Mouse (Mus musculus): ENCODE measurements around the gene Ftl1.
"Not testable (repeated sequence)": the region's sequence is repeated elsewhere in the genome, so short reads cannot be mapped to it uniquely, and the experiment has no call there.

The Ftl1 gene

GRCm38 (mm10) chr7:45475291-45475969 lies 15.7 kb upstream of the Ftl1 start:
- DNase-seq = peak; percentile 78

DNA sequence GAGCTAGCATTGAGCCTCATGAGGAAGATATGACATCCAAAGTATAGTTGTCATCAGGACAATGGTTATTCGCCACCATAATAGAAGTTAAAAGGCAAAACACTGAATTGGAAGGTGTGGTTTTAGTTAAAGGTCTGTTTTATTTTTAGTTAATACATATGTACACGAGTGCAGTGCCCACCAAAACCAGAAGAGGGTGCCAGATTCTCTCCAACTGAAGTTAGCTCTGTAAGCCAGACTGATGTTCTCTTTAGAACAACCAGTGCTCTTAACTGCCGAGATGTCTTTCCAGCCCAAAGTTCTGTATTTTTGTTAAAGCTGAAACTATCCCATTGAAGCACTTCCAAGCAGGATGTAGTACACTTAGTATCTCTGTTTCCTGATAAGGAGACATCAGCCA lies 11.2 kb upstream of the Ftl1 start:
- peak; percentile 86 for DNase-seq

DNA sequence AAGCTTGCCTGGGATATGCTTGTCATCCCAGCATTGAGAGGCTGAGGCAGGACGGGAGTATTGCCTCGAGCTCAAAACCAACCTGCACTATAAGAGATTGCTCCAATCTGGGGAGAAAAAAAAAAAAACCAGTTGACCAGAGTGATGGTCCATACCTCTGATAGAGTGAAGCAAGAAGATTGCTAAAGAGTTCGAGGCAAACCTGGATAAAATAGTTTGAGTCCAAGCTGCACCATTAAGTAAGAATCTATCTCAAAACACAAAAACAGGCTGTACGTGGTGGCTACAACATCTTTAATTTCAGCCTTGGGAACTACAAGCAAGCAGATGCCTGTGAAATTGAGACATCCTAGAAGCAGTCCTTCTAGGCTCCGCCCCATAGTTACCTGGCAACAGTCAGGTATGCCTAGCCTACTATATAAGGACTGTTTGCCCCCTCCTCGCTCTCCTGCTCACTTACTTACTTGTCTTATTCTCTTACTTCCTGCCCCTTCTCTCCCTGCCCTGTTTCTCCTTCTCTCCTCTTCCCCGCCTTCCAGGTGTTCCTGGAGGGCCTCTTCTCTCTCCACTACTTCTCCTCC lies 7.5 kb upstream of the Ftl1 start:
- DNase-seq = no peak

DNA sequence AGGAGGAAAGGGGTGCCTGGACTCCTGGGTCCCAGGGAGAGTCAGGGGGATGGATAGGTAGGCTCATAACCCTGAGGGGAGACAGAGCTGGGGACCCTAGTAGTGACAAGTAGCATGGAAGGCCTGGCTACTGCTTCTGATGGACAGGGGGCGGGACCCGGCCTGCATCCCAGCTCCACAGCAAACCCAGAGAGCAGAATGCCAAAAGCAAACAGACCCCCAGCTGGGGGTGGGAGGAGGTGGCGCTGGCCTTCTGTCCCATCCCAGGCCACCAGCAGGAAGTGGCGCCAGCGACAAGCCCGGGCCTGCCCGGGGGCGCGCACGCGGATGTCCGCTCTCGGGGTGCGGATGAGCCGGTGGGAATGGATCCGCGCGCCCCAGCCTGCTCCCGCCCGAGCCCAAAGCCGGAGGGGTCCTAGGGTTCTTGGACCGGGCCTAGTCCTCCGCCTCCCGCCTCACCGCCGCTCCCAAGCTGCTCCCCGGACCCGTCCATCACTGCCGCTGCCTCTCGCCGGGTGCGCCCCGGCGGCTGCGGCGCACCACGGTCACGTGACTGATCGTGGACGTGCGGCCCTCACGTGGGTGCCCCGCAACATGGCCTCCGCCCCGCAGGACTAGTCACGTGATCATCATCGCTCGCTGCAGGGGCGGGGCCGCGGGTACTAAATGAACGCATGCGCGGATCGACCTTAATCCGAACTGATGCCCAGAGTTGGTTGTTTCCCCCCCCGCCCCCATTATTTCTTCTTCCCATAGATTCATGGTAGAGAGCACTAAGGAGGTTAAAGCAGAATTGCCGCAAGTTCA lies 6.8 kb upstream of the Ftl1 start, which contains the start of gene Bax:
Bax (minus strand) TSS at position 616 of the 807 bp plus-strand sequence.
- peak; percentile 96 for DNase-seq

GRCm38 (mm10) chr7:45465549-45465948 lies 5.9 kb upstream of the Ftl1 start:
- DNase-seq = no peak

DNA sequence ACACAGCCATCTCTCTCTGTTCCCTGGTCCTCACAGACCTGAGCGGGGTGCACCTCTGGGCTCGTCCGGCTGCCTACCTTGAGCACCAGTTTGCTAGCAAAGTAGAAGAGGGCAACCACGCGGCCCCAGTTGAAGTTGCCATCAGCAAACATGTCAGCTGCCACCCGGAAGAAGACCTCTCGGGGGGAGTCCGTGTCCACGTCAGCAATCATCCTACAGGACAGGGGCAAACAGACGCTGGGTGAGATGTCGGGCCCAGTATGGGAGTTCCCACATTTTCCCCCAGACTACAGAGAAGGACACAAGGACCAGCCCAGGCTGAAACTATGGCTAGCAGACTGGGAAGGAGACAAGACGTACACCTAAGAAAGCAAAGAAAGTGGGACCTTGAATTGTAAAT lies 5.4 kb upstream of the Ftl1 start:
- DNase-seq = no peak

DNA sequence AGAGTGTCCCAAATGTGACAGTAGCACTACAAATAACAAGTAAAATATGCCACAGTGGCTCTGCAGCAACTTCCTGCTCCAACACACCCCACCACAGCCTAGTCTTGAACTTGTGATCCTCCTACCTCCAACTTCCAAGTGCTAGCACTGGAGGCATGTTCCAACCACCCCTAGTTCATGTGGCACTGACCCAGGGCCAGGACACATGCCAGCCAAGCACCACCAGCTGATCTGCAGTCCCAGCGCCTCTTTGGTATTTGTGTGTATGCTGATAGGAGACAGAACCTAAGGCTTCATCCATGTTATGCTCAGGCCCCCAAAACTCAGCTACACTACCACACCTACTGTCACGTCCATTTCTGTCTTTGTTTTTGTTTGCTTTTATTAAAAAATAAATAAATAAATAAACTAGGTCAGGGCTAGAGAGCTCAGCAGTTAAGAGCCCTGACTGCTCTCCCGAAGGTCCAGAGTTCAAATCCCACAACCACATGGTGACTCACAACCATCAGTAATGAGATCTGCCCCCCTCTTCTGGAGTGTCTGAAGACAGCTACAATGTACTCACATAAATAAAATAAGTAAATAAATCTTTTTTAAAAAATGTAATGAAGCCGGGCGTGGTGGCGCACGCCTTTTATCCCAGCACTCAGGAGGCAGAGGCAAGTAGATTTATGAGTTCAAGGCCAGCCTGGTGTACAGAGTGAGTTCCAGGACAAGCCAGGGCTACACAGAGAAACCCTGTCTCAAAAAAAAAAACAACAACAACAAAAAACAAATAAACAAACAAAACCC lies 4.5 kb upstream of the Ftl1 start:
- no peak for DNase-seq

DNA sequence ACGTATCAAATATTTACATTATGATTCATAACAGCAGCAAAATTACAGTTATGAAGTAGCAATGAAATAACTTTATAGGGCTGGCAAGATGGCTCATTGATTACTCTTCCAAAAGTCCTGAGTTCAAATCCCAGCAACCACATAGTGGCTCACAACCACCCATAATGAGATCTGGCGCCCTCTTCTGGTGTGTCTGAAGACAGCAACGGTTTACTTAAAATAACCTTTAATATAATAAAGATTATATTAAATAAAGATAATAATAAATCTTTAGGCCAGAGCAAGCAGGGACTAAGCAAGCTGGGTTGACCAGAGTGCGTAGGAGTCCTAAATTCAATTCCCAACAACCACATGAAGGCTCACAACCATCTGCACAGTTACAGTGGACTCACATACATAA lies 3.2 kb upstream of the Ftl1 start:
- DNase-seq = not testable (repeated sequence)

GRCm38 (mm10) chr7:45462325-45462724 lies 2.6 kb upstream of the Ftl1 start:
- DNase-seq = no peak

DNA sequence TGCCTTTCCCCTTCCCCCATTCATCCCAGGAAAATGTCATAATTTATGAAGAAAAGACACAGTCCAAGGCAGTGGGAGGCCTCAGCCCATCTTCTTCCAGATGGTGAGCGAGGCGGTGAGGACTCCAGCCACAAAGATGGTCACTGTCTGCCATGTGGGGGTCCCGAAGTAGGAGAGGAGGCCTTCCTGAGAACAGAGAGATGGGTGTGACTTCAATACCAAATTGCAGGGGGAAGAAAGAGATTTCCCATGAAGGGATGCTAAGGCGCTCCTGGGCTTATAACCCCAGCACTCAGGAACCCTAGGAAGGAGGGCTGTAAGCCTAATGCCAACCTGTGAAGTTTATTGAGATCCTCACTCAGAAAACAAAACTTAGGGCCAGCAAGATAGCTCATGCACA lies 2.1 kb upstream of the Ftl1 start:
- no peak for DNase-seq

GRCm38 (mm10) chr7:45461326-45461725 lies 1.6 kb upstream of the Ftl1 start:
- DNase-seq = no peak

- DNase-seq = peak; percentile 83
Observed at GRCm38 (mm10) chr7:45460860-45461314, 1.2 kb upstream of the Ftl1 start.

- peak; percentile 90 for DNase-seq
Observed at GRCm38 (mm10) chr7:45460377-45460776, 693 bp upstream of the Ftl1 start.

DNA sequence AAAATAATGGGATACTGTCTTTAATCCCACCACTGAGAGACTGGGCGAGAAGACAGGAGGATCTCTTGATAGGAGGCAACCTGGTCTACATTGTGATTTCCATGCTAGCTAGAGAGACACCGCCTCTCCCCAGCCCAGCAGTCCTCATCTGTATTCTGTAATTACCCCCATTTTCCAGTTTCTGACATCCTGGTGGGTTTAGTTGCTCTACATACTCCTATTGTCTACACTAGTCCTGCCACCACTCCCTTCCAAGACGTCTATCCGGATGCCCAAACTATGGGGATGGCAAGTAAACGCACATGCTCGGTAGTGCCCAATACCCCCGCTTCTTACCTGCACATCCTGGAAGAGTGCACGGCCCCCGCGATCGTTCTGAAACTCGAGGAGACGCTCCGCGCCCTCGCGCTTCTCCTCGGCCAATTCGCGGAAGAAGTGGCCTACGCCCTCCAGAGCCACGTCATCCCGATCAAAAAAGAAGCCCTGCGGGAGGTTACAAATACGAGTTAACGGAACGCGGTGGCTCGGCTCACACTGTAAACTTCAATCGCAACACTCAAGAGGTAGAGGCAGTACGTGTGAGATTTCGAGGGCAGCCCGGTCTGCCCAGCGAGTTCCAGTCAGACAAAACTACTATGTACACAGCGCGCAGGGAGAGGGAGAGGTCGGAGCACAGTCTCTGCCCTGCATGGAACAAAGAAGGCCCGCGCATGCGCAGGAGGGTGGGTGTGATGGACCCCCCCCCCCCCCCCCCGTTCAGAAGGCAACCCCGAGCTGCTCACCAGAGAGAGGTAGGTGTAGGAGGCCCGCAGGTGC lies 728 bp downstream of the Ftl1 start:
- peak; percentile 73 for DNase-seq

- peak; percentile 88 for DNase-seq
Observed at GRCm38 (mm10) chr7:45457204-45458060, 2.3 kb downstream of the Ftl1 start.

GRCm38 (mm10) chr7:45456721-45457203 lies 2.9 kb downstream of the Ftl1 start:
- no peak for DNase-seq

DNA sequence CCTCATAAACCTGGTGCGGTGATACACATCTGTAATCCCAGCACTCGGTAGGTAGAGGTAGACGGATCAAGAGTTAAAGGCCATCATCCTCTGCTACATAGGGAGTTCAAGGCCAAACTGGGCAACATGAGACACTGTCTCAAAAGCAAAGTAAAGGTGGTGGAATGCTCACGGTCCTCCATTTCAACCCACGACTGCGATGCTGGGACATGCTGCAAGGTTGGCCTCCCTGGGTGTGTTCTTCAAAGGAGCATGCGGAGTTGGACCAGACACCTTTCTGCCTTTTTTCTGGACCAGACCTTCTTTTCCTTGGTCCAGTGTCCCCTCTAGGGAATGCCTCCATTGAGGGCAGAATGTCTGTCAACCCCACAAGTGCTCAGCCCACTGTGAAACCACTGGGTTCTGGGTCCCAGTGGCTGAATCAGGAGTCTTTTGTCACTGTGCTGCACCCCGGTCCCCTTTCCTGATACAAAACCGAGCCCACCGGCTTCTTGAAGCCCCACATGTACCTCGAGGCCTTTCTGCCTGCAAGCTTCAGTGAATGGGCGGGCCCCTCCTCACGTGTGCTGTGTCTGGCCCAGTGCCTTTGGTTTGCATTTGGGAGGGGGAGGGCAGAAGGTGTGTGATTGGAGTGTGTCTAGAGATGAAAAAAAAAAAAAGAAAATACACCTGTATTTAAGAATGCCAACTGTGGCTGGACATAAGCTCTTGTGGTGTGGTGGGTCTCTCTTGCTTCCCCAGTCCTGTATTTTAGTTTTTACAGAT lies 3.6 kb downstream of the Ftl1 start:
- no peak for DNase-seq

DNA sequence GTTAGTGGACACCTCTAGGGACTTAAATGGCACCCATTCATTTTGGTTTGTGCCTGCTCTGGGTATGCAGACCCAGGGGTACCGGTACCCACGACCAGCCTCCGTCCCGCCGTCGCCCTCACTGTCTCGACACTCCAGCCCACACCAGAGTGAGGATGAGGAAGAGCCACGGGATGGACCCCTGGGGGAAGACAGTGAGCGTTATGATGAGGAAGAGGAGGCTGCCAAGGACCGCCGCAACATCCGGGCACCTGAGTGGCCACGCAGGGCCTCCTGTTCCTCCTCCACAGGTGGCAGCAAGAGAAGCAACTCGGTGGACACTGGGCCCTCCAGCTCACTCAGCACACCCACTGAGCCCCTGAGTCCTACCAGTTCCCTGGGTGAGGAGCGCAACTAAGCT lies 4.7 kb downstream of the Ftl1 start:
- no peak for DNase-seq

- DNase-seq = peak; percentile 86
Observed at GRCm38 (mm10) chr7:45451344-45451982, 8.2 kb downstream of the Ftl1 start.

- DNase-seq = no peak
Observed at GRCm38 (mm10) chr7:45449974-45450373, 9.7 kb downstream of the Ftl1 start.
